Mouse (Mus musculus): Measurements from ENCODE around the gene Stx12. TPM values are rescaled to one million over a fixed set of nuclear protein-coding genes. Genes with fewer than 3 reads are reported as not detected.
A peak's percentile ranks its signal among the peaks of the same experiment; 100 is the strongest.

Gene Stx12
- total and polyA plus RNA-seq, 2 experiments from 2014 or later, result 48.5 to 59.7 TPM

DNA sequence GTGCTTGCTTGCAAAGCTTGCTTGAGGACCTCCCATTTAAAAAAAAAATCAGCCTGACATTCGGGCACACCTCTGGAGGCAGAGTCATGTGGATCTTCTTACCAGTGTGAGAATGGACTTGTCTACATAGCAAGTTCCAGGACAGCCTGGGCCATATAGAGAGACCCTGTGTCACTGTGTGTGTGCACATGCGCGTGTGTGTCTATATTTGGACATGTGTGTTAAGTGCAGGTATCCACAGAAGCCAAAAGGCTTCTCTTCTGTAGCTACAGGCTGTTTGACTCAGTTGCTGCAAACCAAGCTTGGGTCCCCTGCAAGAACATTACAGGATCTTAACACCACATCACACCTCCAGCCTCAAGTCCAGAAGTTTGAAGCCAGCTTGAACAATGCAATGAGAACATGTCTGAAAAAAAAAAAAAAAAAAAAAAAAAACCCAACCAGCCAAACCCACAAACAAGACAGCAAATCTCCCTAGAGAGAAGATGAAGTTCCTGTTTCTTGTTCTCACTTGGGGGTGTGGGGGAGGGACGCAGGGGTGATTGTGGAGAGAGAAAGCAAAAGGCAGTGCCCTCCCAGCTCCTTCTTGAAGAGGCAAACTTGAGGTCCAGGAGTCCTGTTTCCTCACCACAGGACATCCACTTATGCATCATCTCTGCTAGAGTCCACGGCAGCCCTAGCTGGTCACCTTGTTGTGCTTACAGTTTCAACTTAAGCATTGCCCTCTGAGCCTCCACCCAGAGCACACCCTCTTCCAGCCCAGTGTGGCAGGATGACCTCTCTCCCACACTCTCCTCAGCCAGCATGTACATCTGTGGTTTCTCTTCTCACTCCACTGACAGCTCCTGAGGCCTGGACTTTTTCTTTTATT, 76.3 kb downstream of the Stx12 start:
- H3K4me3 ChIP-seq (ENCODE audit: low read depth, low read length), result no peak overlapping the region
- H3K27me3 ChIP-seq (ENCODE audit: control insufficient read depth, insufficient read depth, low read length), result no peaks in the 10 kb centered on the region
- peaks cover 14% of the 10 kb centered on the region for H3K9me3 ChIP-seq (replicated peaks; ENCODE audit: control insufficient read depth, low read length)
- H3K27ac ChIP-seq (ENCODE audit: low read depth), result peak overlapping the region; percentile 62
- DNase-seq (ENCODE audit: low spot score) (peak; percentile 50), ATAC-seq (ENCODE audit: insufficient read depth, low read depth) (peak; percentile 64; the same call in 1 of the 2 replicates)
- H3K36me3 ChIP-seq (replicated peaks; ENCODE audit: control insufficient read depth, insufficient read depth, low read length), result no peaks in the 10 kb centered on the region
- H3K4me2 ChIP-seq (ENCODE audit: low read depth, low read length), result no peak overlapping the region
- TF ChIP-seq EP300 (IDR thresholded peaks at IDR 0.05; ENCODE audit: low read depth) (no peak), CTCF (IDR thresholded peaks at IDR 0.05; ENCODE audit: low read depth) (no peak)
- H3K9ac ChIP-seq (replicated peaks; ENCODE audit: low read depth, low read length), result no peak overlapping the region
- 46% methylated on average over 5 of the region's 5 CpGs for WGBS
- H3K4me1 ChIP-seq (ENCODE audit: control insufficient read depth, insufficient read depth), result no peaks in the 10 kb centered on the region; the same call in 1 of the 2 replicates

GRCm38 (mm10) chr4:132806620-132807191, 77.6 kb downstream of the Stx12 start:
- H3K36me3 ChIP-seq (replicated peaks; ENCODE audit: control insufficient read depth, insufficient read depth, low read length), result no peaks in the 10 kb centered on the region
- no peak overlapping the region for H3K4me2 ChIP-seq (ENCODE audit: low read depth, low read length)
- H3K27ac ChIP-seq (ENCODE audit: low read depth), result no peak overlapping the region
- DNase-seq (ENCODE audit: low spot score) (no peak), ATAC-seq (ENCODE audit: insufficient read depth, low read depth) (no peak)
- TF ChIP-seq EP300 (IDR thresholded peaks at IDR 0.05; ENCODE audit: low read depth), result no peak
- no peak for TF ChIP-seq CTCF (IDR thresholded peaks at IDR 0.05; ENCODE audit: low read depth)
- H3K4me3 ChIP-seq (ENCODE audit: low read depth, low read length), result no peak overlapping the region
- H3K9me3 ChIP-seq (replicated peaks; ENCODE audit: control insufficient read depth, low read length), result peaks cover 14% of the 10 kb centered on the region
- no peaks in the 10 kb centered on the region; the same call in 1 of the 2 replicates for H3K4me1 ChIP-seq (ENCODE audit: control insufficient read depth, insufficient read depth)
- 89% methylated on average over 7 of the region's 7 CpGs for WGBS
- H3K9ac ChIP-seq (replicated peaks; ENCODE audit: low read depth, low read length), result no peak overlapping the region
- H3K27me3 ChIP-seq (ENCODE audit: control insufficient read depth, insufficient read depth, low read length), result no peaks in the 10 kb centered on the region

DNA sequence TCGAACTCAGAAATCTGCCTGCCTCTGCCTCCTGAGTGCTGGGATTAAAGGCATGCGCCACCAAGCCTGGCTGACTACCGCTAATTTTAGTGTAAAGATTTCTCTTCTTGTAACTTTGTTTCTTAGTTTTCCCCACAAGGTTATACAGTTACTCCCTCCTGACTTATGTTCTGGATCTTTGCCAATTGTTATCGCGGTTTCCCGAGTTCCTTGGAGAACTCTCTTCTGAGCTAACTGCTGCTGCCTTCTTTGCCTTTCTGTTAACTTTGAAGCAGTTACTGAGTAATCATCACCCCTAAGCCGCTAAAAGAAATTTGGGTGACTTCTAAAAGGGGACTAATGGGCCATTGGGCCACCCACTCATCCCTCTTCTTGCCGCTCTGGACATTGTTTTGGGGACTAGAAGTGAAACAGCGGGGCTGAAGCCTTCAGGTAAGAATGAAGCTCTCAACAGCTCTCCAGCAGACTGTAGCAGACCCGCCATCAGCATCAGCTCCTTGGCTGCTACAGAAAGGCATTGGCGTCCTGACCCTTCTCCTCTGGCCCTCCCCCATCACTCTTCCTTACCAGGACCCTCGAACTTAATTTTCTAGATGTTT, 78.6 kb downstream of the Stx12 start:
- no peaks in the 10 kb centered on the region for H3K27me3 ChIP-seq (ENCODE audit: control insufficient read depth, insufficient read depth, low read length)
- H3K9ac ChIP-seq (replicated peaks; ENCODE audit: low read depth, low read length), result no peak overlapping the region
- no peak for TF ChIP-seq EP300 (IDR thresholded peaks at IDR 0.05; ENCODE audit: low read depth)
- TF ChIP-seq CTCF (IDR thresholded peaks at IDR 0.05; ENCODE audit: low read depth), result no peak
- no peaks in the 10 kb centered on the region; the same call in 1 of the 2 replicates for H3K4me1 ChIP-seq (ENCODE audit: control insufficient read depth, insufficient read depth)
- H3K9me3 ChIP-seq (replicated peaks; ENCODE audit: control insufficient read depth, low read length), result peaks cover 6% of the 10 kb centered on the region
- no peaks in the 10 kb centered on the region for H3K36me3 ChIP-seq (replicated peaks; ENCODE audit: control insufficient read depth, insufficient read depth, low read length)
- 52% methylated on average over 12 of the region's 12 CpGs for WGBS
- H3K4me2 ChIP-seq (ENCODE audit: low read depth, low read length), result no peak overlapping the region
- ATAC-seq (ENCODE audit: insufficient read depth, low read depth) (no peak), DNase-seq (ENCODE audit: low spot score) (no peak)
- no peak overlapping the region for H3K4me3 ChIP-seq (ENCODE audit: low read depth, low read length)
- H3K27ac ChIP-seq (ENCODE audit: low read depth), result no peak overlapping the region

- 77% methylated on average over 5 of the region's 5 CpGs for WGBS
- ATAC-seq (ENCODE audit: insufficient read depth, low read depth) (no peak), DNase-seq (ENCODE audit: low spot score) (no peak)
- TF ChIP-seq EP300 (IDR thresholded peaks at IDR 0.05; ENCODE audit: low read depth), result no peak
- TF ChIP-seq CTCF (IDR thresholded peaks at IDR 0.05; ENCODE audit: low read depth), result no peak
- H3K36me3 ChIP-seq (replicated peaks; ENCODE audit: control insufficient read depth, insufficient read depth, low read length), result no peaks in the 10 kb centered on the region
- no peak overlapping the region for H3K4me2 ChIP-seq (ENCODE audit: low read depth, low read length)
- no peaks in the 10 kb centered on the region; the same call in 1 of the 2 replicates for H3K4me1 ChIP-seq (ENCODE audit: control insufficient read depth, insufficient read depth)
- H3K9me3 ChIP-seq (replicated peaks; ENCODE audit: control insufficient read depth, low read length), result 0 out of 2 replicates have a peak, but pooled peaks cover under 1% of the 10 kb centered on the region
- H3K27ac ChIP-seq (ENCODE audit: low read depth), result no peak overlapping the region
- H3K9ac ChIP-seq (replicated peaks; ENCODE audit: low read depth, low read length), result no peak overlapping the region
- H3K4me3 ChIP-seq (ENCODE audit: low read depth, low read length), result no peak overlapping the region
- no peaks in the 10 kb centered on the region for H3K27me3 ChIP-seq (ENCODE audit: control insufficient read depth, insufficient read depth, low read length)
These were observed 79.2 kb downstream of the Stx12 start for GRCm38 (mm10) chr4:132805146-132805545.

GRCm38 (mm10) chr4:132804331-132804730, 80.0 kb downstream of the Stx12 start:
- no peak for DNase-seq (ENCODE audit: low spot score)
- no peak for ATAC-seq (ENCODE audit: insufficient read depth, low read depth)

More at GRCm38 (mm10) chr4:132804331-132804730, 80.0 kb downstream of the Stx12 start:
- Histone ChIP-seq H3K36me3 (replicated peaks; ENCODE audit: control insufficient read depth, insufficient read depth, low read length) (no peaks in the 10 kb centered on the region), H3K9me3 (replicated peaks; ENCODE audit: control insufficient read depth, low read length) (no peaks in the 10 kb centered on the region), H3K4me2 (ENCODE audit: low read depth, low read length) (no peak overlapping the region), H3K27ac (ENCODE audit: low read depth) (no peak overlapping the region), H3K27me3 (ENCODE audit: control insufficient read depth, insufficient read depth, low read length) (no peaks in the 10 kb centered on the region), H3K9ac (replicated peaks; ENCODE audit: low read depth, low read length) (no peak overlapping the region), H3K4me1 (ENCODE audit: control insufficient read depth, insufficient read depth) (no peaks in the 10 kb centered on the region; the same call in 1 of the 2 replicates), H3K4me3 (ENCODE audit: low read depth, low read length) (no peak overlapping the region)
- no peak for TF ChIP-seq EP300 (IDR thresholded peaks at IDR 0.05; ENCODE audit: low read depth)
- no peak for TF ChIP-seq CTCF (IDR thresholded peaks at IDR 0.05; ENCODE audit: low read depth)
- 88% methylated on average over 6 of the region's 6 CpGs for WGBS
